Mouse (Mus musculus): Measurements from ENCODE around the gene Lypd6b. TPM values are rescaled to one million over a fixed set of nuclear protein-coding genes. Genes with fewer than 3 reads are reported as not detected.

Lypd6b gene
- polyA plus RNA-seq, 1 experiment from 2014 or later: 7.9 TPM

DNA sequence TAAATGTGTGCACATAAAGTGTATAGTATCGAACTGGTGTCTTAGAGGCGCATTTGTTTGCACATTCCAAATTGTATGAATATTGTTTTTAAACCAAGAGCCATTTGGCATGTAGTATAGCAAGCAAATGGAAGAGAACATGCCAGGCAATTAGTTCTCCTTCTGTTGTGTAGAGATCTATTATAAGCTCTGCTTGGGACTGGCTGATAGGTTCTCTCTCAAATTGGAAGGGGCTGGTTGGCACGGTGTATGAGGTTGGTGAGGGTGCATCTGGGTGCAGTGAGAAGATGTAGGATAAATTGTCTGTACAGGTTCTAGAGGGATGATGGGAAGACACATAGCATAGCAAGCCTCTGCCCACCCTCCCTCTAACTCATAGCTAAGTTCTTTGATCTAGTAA is 42.9 kb downstream of the Lypd6b start:
- Histone ChIP-seq H3K36me3 (no peaks in the 10 kb centered on the region), H3K9me3 (no peaks in the 10 kb centered on the region), H3K4me1 (no peaks in the 10 kb centered on the region), H3K4me2 (replicated peaks) (no peak overlapping the region), H3K27me3 (no peaks in the 10 kb centered on the region), H3K4me3 (no peak overlapping the region), H3K27ac (no peak overlapping the region), H3K9ac (no peak overlapping the region)
- no peak for ATAC-seq (ENCODE audit: insufficient number of reproducible peaks, insufficient read depth, low FRiP score, low TSS enrichment)
- 92% methylated on average over 3 of the region's 3 CpGs for WGBS

GRCm38 (mm10) chr2:49832277-49832803 is 44.9 kb downstream of the Lypd6b start:
- Histone ChIP-seq H3K4me3 (no peak overlapping the region), H3K9ac (no peak overlapping the region), H3K27me3 (no peaks in the 10 kb centered on the region), H3K36me3 (no peaks in the 10 kb centered on the region), H3K4me1 (no peaks in the 10 kb centered on the region; the same call in 1 of the 2 replicates), H3K27ac (no peak overlapping the region), H3K9me3 (no peaks in the 10 kb centered on the region), H3K4me2 (replicated peaks) (no peak overlapping the region)
- no peak for ATAC-seq (ENCODE audit: insufficient number of reproducible peaks, insufficient read depth, low FRiP score, low TSS enrichment)
- WGBS: 79% methylated on average over 9 of the region's 9 CpGs

DNA sequence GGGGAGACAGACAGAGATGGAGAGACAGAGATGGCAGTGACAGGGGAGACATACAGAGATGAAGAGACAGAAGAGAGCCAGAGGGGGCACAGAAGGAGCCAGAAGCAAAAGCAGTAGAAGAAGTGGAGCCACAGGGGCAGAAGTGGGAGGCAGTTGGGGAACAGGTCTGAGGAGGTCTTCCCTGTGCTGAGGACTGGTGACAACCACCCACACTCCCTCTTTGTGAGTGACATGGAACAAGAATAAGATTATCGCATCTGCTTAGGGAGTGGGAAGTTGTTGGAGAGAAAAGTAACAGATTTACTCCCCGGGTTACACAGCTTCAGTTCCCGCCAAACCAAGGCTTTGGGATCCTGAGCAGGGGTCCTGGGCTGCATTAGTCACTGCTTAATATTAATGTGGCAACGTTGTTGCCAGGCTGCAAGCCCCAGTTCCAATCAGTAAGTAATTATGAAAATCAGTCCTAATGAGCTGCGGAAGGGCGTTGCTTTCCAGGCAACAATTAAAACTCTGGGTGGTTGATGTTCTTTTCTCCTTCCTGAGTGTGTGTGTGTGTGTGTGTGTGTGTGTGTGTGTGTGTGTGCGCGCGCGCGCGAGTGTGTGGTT is 50.1 kb downstream of the Lypd6b start:
- 60% methylated on average over 12 of the region's 12 CpGs for WGBS
- Histone ChIP-seq H3K9me3 (no peaks in the 10 kb centered on the region), H3K27me3 (no peaks in the 10 kb centered on the region), H3K4me1 (peaks cover 12% of the 10 kb centered on the region), H3K4me2 (replicated peaks) (no peak overlapping the region), H3K4me3 (no peak overlapping the region), H3K27ac (no peak overlapping the region), H3K36me3 (no peaks in the 10 kb centered on the region), H3K9ac (no peak overlapping the region)
- no peak for ATAC-seq (ENCODE audit: insufficient number of reproducible peaks, insufficient read depth, low FRiP score, low TSS enrichment)

DNA sequence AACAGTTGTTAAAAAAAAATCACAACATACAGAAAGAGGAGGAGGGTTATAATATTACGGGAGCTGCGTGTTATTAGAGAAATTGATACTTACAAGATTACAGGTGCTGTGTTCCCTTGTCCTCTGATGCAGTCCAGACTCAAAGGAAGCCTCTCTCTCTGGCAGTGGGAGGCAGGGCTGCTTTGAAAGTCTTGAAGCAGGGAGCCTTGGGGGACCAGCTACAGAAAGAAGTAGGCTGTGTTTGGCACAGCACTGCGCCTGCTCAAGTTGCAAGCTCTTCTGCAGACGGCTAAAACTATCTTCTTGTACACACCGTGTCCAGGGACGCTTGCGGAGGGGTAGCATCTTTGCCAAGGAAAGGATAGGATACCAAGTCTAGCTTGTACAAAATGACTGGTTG is 51.1 kb downstream of the Lypd6b start:
- 29% methylated on average over 7 of the region's 7 CpGs for WGBS
- no peak overlapping the region for H3K27ac ChIP-seq
- H3K9me3 ChIP-seq: no peaks in the 10 kb centered on the region
- no peak overlapping the region for H3K4me2 ChIP-seq (replicated peaks)
- H3K4me3 ChIP-seq: no peak overlapping the region
- peaks cover 12% of the 10 kb centered on the region for H3K4me1 ChIP-seq
- ATAC-seq (ENCODE audit: insufficient number of reproducible peaks, insufficient read depth, low FRiP score, low TSS enrichment): 0 out of 2 replicates have a peak, but pooled peaks have one; percentile 35
- H3K9ac ChIP-seq: no peak overlapping the region
- no peaks in the 10 kb centered on the region for H3K36me3 ChIP-seq
- H3K27me3 ChIP-seq: no peaks in the 10 kb centered on the region

DNA sequence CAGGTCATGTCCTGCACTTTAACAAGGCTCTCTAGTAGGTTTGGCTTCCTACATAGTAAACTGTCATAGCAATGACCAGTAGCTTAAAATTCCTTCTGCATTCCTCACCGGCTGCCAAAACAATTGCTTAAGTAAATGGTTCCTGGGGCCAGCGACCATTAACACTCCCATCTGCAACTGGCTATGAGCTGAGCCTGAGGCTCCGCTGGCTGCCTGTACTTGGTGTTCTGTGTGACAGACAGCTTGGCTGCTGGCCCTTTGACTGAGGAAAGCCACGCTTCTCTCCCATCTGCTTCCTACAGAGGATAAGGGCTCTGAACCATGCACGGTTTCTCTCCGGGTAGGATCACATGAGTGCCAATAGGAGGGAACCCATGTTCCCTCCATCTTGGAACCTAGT is 53.1 kb downstream of the Lypd6b start:
- Histone ChIP-seq H3K4me3 (no peak overlapping the region), H3K27me3 (no peaks in the 10 kb centered on the region), H3K9me3 (no peaks in the 10 kb centered on the region), H3K4me1 (peaks cover 12% of the 10 kb centered on the region), H3K4me2 (replicated peaks) (no peak overlapping the region), H3K36me3 (no peaks in the 10 kb centered on the region), H3K9ac (no peak overlapping the region), H3K27ac (no peak overlapping the region)
- 34% methylated on average over 6 of the region's 6 CpGs for WGBS
- no peak for ATAC-seq (ENCODE audit: insufficient number of reproducible peaks, insufficient read depth, low FRiP score, low TSS enrichment)

DNA sequence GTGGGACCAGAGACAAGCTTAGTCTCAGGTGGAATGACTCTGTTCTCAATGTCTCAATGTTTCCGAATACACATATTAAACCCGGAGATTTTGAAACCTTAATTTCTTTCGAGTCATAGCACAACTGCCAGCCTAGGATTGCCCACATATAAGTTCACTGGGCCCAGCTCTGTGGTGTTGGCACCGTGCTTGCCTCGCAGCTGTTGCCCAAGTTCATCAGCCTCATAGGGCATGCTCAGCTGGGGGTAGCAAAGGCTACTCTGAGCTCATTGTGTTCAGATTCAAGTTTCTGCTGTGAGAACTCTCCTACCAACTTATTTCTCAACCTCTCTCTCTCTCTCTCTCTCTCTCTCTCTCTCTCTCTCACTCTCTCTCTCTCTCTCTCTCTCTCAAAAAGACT is 53.6 kb downstream of the Lypd6b start:
- Histone ChIP-seq H3K4me3 (no peak overlapping the region), H3K27me3 (no peaks in the 10 kb centered on the region), H3K27ac (no peak overlapping the region), H3K4me2 (replicated peaks) (no peak overlapping the region), H3K36me3 (no peaks in the 10 kb centered on the region), H3K9me3 (no peaks in the 10 kb centered on the region), H3K9ac (no peak overlapping the region), H3K4me1 (peaks cover 12% of the 10 kb centered on the region)
- 92% methylated on average over 5 of the region's 5 CpGs for WGBS
- ATAC-seq (ENCODE audit: insufficient number of reproducible peaks, insufficient read depth, low FRiP score, low TSS enrichment): no peak

GRCm38 (mm10) chr2:49845104-49845503 is 57.6 kb downstream of the Lypd6b start:
- WGBS: 64% methylated on average over 7 of the region's 7 CpGs

DNA sequence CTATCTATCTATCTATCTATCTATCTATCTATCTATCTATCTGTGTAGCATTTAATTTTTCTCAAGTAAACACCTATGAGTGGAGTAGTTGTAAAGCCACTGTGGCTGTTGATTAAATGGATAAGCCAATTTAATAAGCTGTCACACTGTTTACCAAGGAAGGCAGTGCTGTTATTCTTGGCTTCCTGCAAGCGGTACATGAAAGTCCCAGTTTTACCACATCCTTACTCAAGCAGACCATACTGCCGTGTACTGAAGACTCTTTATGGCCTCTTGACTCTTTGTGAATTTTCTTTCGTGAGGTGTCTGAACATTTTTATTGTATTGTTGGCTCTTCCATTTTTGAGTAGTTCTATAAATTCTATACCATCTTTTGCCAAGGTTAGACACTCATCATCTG is 58.6 kb downstream of the Lypd6b start:
- H3K4me2 ChIP-seq (replicated peaks): no peak overlapping the region
- H3K36me3 ChIP-seq: no peaks in the 10 kb centered on the region
- H3K9ac ChIP-seq: no peak overlapping the region
- no peak for ATAC-seq (ENCODE audit: insufficient number of reproducible peaks, insufficient read depth, low FRiP score, low TSS enrichment)
- no peaks in the 10 kb centered on the region for H3K27me3 ChIP-seq
- no peaks in the 10 kb centered on the region for H3K4me1 ChIP-seq
- 83% methylated on average over 3 of the region's 3 CpGs for WGBS
- no peaks in the 10 kb centered on the region for H3K9me3 ChIP-seq
- H3K27ac ChIP-seq: no peak overlapping the region
- no peak overlapping the region for H3K4me3 ChIP-seq

More at GRCm38 (mm10) chr2:49845104-49845503, 57.6 kb downstream of the Lypd6b start:
- ATAC-seq (ENCODE audit: insufficient number of reproducible peaks, insufficient read depth, low FRiP score, low TSS enrichment): no peak
- Histone ChIP-seq H3K9me3 (no peaks in the 10 kb centered on the region), H3K36me3 (no peaks in the 10 kb centered on the region), H3K4me1 (0 out of 2 replicates have a peak, but pooled peaks cover 5% of the 10 kb centered on the region), H3K4me2 (replicated peaks) (no peak overlapping the region), H3K4me3 (no peak overlapping the region), H3K27ac (no peak overlapping the region), H3K9ac (no peak overlapping the region), H3K27me3 (no peaks in the 10 kb centered on the region)

DNA sequence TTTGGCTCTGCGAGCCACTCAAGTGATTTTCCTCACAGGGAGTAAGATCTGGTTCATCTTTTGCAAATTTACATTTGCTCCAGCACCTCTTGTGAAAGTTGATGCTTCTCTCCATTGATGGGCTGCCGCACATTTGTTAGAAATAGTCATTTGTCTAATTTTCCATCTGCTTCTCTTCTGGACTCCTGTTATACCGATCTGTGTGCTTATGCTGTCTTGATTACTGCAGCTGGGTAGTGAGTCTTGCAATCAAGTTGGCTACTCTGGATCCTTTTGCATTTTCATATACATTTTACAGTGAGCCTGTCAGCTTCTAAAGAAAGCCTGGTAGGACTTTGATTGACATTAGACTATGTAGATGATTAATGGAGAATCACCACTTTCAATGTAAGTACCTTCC is 59.4 kb downstream of the Lypd6b start:
- Histone ChIP-seq H3K4me3 (no peak overlapping the region), H3K36me3 (no peaks in the 10 kb centered on the region), H3K9ac (no peak overlapping the region), H3K4me1 (no peaks in the 10 kb centered on the region), H3K27ac (no peak overlapping the region), H3K9me3 (no peaks in the 10 kb centered on the region), H3K4me2 (replicated peaks) (no peak overlapping the region), H3K27me3 (no peaks in the 10 kb centered on the region)
- 77% methylated on average over 3 of the region's 3 CpGs for WGBS
- ATAC-seq (ENCODE audit: insufficient number of reproducible peaks, insufficient read depth, low FRiP score, low TSS enrichment): no peak

GRCm38 (mm10) chr2:49847831-49848230 is 60.3 kb downstream of the Lypd6b start:
- no peak overlapping the region for H3K4me3 ChIP-seq
- ATAC-seq (ENCODE audit: insufficient number of reproducible peaks, insufficient read depth, low FRiP score, low TSS enrichment): no peak
- no peak overlapping the region for H3K9ac ChIP-seq
- no peaks in the 10 kb centered on the region for H3K9me3 ChIP-seq
- no peak overlapping the region for H3K27ac ChIP-seq
- no peaks in the 10 kb centered on the region for H3K4me1 ChIP-seq
- H3K27me3 ChIP-seq: no peaks in the 10 kb centered on the region
- H3K36me3 ChIP-seq: no peaks in the 10 kb centered on the region
- 66% methylated on average over 2 of the region's 2 CpGs for WGBS
- no peak overlapping the region for H3K4me2 ChIP-seq (replicated peaks)

DNA sequence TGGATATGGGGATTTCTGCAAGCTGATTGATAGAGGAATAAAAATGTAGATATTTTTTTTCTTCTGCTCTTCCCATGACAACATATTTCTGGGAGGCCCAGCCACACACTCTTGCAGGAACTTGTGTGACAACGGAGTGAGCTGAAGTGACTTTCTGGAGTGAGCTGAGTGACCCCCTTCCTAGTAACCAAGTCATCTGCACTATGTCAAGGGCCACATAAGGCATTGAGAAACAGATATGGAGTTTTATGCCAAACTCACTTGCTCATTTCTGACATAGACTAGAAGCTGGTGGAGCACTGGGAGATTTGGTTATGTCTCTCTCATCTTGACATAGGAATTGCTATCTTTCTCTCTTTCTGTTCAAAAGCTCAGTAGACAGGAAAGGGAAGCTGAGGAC is 62.3 kb downstream of the Lypd6b start:
- WGBS: 93% methylated on average over 1 of the region's 1 CpGs
- Histone ChIP-seq H3K4me2 (replicated peaks) (no peak overlapping the region), H3K4me3 (no peak overlapping the region), H3K9me3 (no peaks in the 10 kb centered on the region), H3K9ac (no peak overlapping the region), H3K36me3 (no peaks in the 10 kb centered on the region), H3K4me1 (no peaks in the 10 kb centered on the region), H3K27ac (no peak overlapping the region), H3K27me3 (no peaks in the 10 kb centered on the region)
- no peak for ATAC-seq (ENCODE audit: insufficient number of reproducible peaks, insufficient read depth, low FRiP score, low TSS enrichment)

GRCm38 (mm10) chr2:49851977-49852376 is 64.5 kb downstream of the Lypd6b start:
- no peaks in the 10 kb centered on the region for H3K27me3 ChIP-seq
- no peaks in the 10 kb centered on the region for H3K36me3 ChIP-seq
- H3K4me3 ChIP-seq: no peak overlapping the region
- no peaks in the 10 kb centered on the region for H3K9me3 ChIP-seq
- no peak for ATAC-seq (ENCODE audit: insufficient number of reproducible peaks, insufficient read depth, low FRiP score, low TSS enrichment)
- H3K4me1 ChIP-seq: no peaks in the 10 kb centered on the region
- H3K4me2 ChIP-seq (replicated peaks): no peak overlapping the region
- H3K27ac ChIP-seq: no peak overlapping the region
- H3K9ac ChIP-seq: no peak overlapping the region

Measured in embryonic facial prominence, embryonic 12.5 days (tissue).